Comparison of ENCODE assay signal across 9 mouse cellular contexts in the genomic region with DNA sequence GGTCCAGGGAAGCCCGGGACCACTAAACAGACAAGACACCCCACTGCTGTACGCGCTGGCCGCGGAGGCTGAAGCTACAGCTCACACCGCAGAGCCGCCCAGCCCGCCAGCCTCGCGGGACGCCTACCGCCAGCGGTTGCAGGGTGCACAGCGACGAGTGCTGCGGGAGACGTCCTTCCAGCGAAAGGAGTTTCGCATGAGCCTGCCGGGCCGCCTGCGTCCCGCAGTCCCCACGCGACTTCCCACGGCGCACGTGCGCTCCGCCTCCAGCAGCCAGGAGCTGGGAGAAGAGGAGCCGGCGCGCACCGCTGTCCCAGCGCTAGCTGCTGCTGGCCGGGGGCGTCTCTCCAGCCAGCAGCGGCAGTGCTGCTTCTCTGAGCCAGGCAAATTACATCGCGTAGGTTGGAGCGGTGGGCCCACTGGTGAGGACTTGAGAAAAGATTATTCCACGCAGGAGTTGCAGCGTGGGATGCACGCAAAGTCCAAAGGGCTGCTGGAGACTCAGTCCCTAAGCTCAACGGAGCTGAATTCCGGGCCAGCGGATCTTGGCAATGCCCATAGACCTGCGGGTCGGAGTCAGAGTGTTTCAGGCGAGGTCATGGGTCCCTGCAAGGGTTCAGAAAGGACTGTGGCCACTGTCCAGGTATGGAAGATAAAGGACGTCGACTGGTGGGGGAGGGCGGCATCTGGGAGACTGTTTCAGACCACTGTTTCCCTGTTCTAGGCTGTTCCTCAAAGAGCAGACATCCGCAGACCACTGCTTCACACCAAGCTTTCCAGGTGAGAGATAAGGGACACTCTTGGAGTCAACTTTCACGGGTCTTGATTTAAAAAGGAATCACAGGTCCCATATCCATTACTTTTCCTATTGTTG. TPM values are rescaled to one million over a fixed set of nuclear protein-coding genes. Genes with fewer than 3 reads are reported as not detected.
DNase-seq lines count a peak whose midpoint lies in the region; ATAC-seq lines count a peak whose summit lies in the region.
"Had no signal": no experiment of that assay in that cellular context is flagged by ENCODE, and none has a peak within 500 bp of the region (broad histone marks: within the 10 kb centered on the region; RNA-seq: fewer than 3 reads in every experiment).

No protein-coding gene starts in this region.

- 6% methylated on average over 55 of the region's 55 CpGs for WGBS in hindbrain, embryonic 12.5 days
- whole genome bisulfite sequencing in liver, embryonic 12.5 days (ENCODE audit: insufficient replicate concordance) = 6% methylated on average over 55 of the region's 55 CpGs

- H3K27ac ChIP-seq in hindbrain, embryonic 12.5 days = no peak overlapping the region
- H3K27ac ChIP-seq in liver, embryonic 12.5 days = no peak overlapping the region

- no peaks in the 10 kb centered on the region for H3K36me3 ChIP-seq in hindbrain, embryonic 12.5 days
- H3K36me3 ChIP-seq in liver, embryonic 12.5 days = no peaks in the 10 kb centered on the region

- H3K9ac ChIP-seq in hindbrain, embryonic 12.5 days = peak overlapping the region; percentile 25
- peak overlapping the region; percentile 45; the same call in 1 of the 2 replicates for H3K9ac ChIP-seq in liver, embryonic 12.5 days

- peaks cover 86% of the 10 kb centered on the region for H3K27me3 ChIP-seq in hindbrain, embryonic 12.5 days
- peaks cover 96% of the 10 kb centered on the region for H3K27me3 ChIP-seq in liver, embryonic 12.5 days (replicated peaks)

- ATAC-seq in hindbrain, embryonic 12.5 days (ENCODE audit: low FRiP score) = no peak
- no peak for ATAC-seq in liver, embryonic 12.5 days

- peak overlapping the region; percentile 69 for H3K4me2 ChIP-seq in hindbrain, embryonic 12.5 days (replicated peaks)
- peak overlapping the region; percentile 72 for H3K4me2 ChIP-seq in liver, embryonic 12.5 days

- H3K4me1 ChIP-seq in hindbrain, embryonic 12.5 days = peaks cover 17% of the 10 kb centered on the region
- H3K4me1 ChIP-seq in liver, embryonic 12.5 days = peaks cover 42% of the 10 kb centered on the region

- H3K9me3 ChIP-seq in hindbrain, embryonic 12.5 days (replicated peaks) = no peaks in the 10 kb centered on the region
- H3K9me3 ChIP-seq in liver, embryonic 12.5 days (replicated peaks) = no peaks in the 10 kb centered on the region

- DNase-seq in layer of hippocampus, postnatal 36 days = peak; percentile 35 to 56
- DNase-seq in layer of hippocampus, adult 9-10 months (ENCODE audit: low spot score) = no peak
- peak; percentile 71 for DNase-seq in embryo, embryonic 11 days
- peak; percentile 69 to 77 for DNase-seq in right cerebral cortex, postnatal 36 days (ENCODE audit: low spot score in 2 of 2)
- DNase-seq in urinary bladder, postnatal 25 days (ENCODE audit: low spot score) = no peak
- DNase-seq in urinary bladder, postnatal 4 days (ENCODE audit: low spot score in 2 of 2) = no peak

- peak overlapping the region; percentile 34 for H3K4me3 ChIP-seq in hindbrain, embryonic 12.5 days
- peak overlapping the region; percentile 48 for H3K4me3 ChIP-seq in liver, embryonic 12.5 days

RNA-seq across cellular contexts. Expression of a gene that starts 6.5 kb away (rescaled TPM):
- total RNA-seq in layer of hippocampus, postnatal 36 days (2021) = under 1 TPM in 1 of 2 experiments, not detected in 1; 0.56 TPM
- not detected in 2 replicates for polyA plus RNA-seq in hindbrain, embryonic 12.5 days (2016; fragmentation: Nextera tagmentation; extraction: Ambion mirVana)
- not detected in 2 replicates for polyA plus RNA-seq in liver, embryonic 12.5 days (2016; fragmentation: Nextera tagmentation; extraction: Ambion mirVana)
- polyA plus RNA-seq: large intestine, adult 2 months had no signal

RNA-seq across cellular contexts. Expression of a gene that starts 6.8 kb away (rescaled TPM):
- total RNA-seq in layer of hippocampus, postnatal 36 days (2021) = 1 to 10 TPM; 3.5 to 4.4 TPM
- polyA plus RNA-seq in hindbrain, embryonic 12.5 days (2016; fragmentation: Nextera tagmentation; extraction: Ambion mirVana) = 5.2 and 6.3 TPM in 2 replicates
- 1.9 and 2.0 TPM in 2 replicates for polyA plus RNA-seq in liver, embryonic 12.5 days (2016; fragmentation: Nextera tagmentation; extraction: Ambion mirVana)

RNA-seq across cellular contexts. Expression of a gene that starts 6.9 kb away (rescaled TPM):
- total RNA-seq in layer of hippocampus, postnatal 36 days (2021) = under 1 TPM; 0.15 to 0.33 TPM
- 0.09 and 0.12 TPM in 2 replicates for polyA plus RNA-seq in hindbrain, embryonic 12.5 days (2016; fragmentation: Nextera tagmentation; extraction: Ambion mirVana)
- polyA plus RNA-seq in liver, embryonic 12.5 days (2016; fragmentation: Nextera tagmentation; extraction: Ambion mirVana) = 0.05 and 0.10 TPM in 2 replicates

RNA-seq across cellular contexts. Expression of a gene that starts 16.2 kb away (rescaled TPM):
- 1 to 10 TPM; 2.3 TPM for total RNA-seq in layer of hippocampus, postnatal 36 days (2021)
- not detected in 2 replicates for polyA plus RNA-seq in hindbrain, embryonic 12.5 days (2016; fragmentation: Nextera tagmentation; extraction: Ambion mirVana)
- 0.14 and 0.48 TPM in 2 replicates for polyA plus RNA-seq in liver, embryonic 12.5 days (2016; fragmentation: Nextera tagmentation; extraction: Ambion mirVana)
- polyA plus RNA-seq: large intestine, adult 2 months had no signal

RNA-seq across cellular contexts. Expression of a gene that starts 16.3 kb away (rescaled TPM):
- total RNA-seq in layer of hippocampus, postnatal 36 days (2021) = 100 to 1,000 TPM; 140 to 143 TPM
- polyA plus RNA-seq in hindbrain, embryonic 12.5 days (2016; fragmentation: Nextera tagmentation; extraction: Ambion mirVana) = 0.78 and 0.84 TPM in 2 replicates
- polyA plus RNA-seq in liver, embryonic 12.5 days (2016; fragmentation: Nextera tagmentation; extraction: Ambion mirVana) = 9.8 and 10.1 TPM in 2 replicates

Comparison
In these comparisons a context has a peak if more than half of its experiments do, and no peak if none do; other contexts are left out.
1. DNase-seq: peak in layer of hippocampus, postnatal 36 days (2 of 2), embryo, embryonic 11 days (single experiment) and right cerebral cortex, postnatal 36 days (2 of 2); none in layer of hippocampus, adult 9-10 months (single experiment), urinary bladder, postnatal 25 days (single experiment) and urinary bladder, postnatal 4 days (0 of 2).